In the genomic region with DNA sequence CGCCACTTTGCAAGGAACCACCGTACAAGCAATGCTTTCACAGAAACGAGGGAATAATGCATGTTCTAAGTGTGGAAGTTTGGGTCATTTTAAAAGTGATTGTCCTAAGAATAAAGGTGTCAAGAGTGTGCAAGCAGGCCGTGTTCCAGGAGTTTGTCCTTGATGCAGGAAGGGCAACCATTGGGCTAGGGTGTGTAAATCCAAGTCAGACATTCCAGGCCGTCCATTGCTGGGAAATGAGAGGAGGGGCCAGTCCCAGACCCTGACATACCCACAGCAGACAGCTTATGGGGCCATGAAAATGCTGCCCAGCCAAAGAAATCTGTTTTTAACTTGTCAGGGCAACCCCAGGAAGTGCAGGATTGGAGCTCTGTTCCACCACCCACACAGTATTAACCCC, we compare ENCODE assay signal across 26 mouse cellular contexts.
"Had no signal": no experiment of that assay in that cellular context is flagged by ENCODE, and none has a peak within 500 bp of the region (broad histone marks: within the 10 kb centered on the region; RNA-seq: fewer than 3 reads in every experiment).

No protein-coding gene starts in this region.

- H3K27me3 ChIP-seq: heart, embryonic 13.5 days; heart, embryonic 15.5 days; hindbrain, embryonic 13.5 days; hindbrain, embryonic 15.5 days; kidney, embryonic 15.5 days; limb, embryonic 12.5 days; liver, embryonic 13.5 days; liver, embryonic 15.5 days had no signal

- H3K9me3 ChIP-seq: heart, embryonic 15.5 days; limb, embryonic 10.5 days; liver, embryonic 13.5 days; liver, embryonic 15.5 days had no signal

- H3K27ac ChIP-seq: heart, embryonic 13.5 days; heart, embryonic 15.5 days; hindbrain, embryonic 13.5 days; hindbrain, embryonic 15.5 days; hindbrain, postnatal 0 days; kidney, embryonic 15.5 days; kidney, postnatal 0 days; layer of hippocampus, adult 2 months; left cerebral cortex, adult 2 months; limb, embryonic 10.5 days; limb, embryonic 12.5 days; liver, embryonic 13.5 days; liver, embryonic 15.5 days had no signal

- H3K4me3 ChIP-seq: heart, embryonic 13.5 days; heart, embryonic 15.5 days; hindbrain, embryonic 13.5 days; hindbrain, embryonic 15.5 days; kidney, embryonic 15.5 days; layer of hippocampus, adult 2 months; left cerebral cortex, adult 2 months; limb, embryonic 10.5 days; limb, embryonic 12.5 days; liver, embryonic 13.5 days; liver, embryonic 15.5 days had no signal

- DNase-seq: gastrocnemius, postnatal 14 days; gastrocnemius, postnatal 36 days; heart, adult 18-20 months; heart, postnatal 10 days; kidney, adult 11 months; kidney, adult 2 months; kidney, adult 9 months; kidney, postnatal 25 days; kidney, postnatal 4 days; liver; liver, embryonic 13.5 days had no signal

- H3K9ac ChIP-seq: heart, embryonic 13.5 days; heart, embryonic 15.5 days; hindbrain, embryonic 13.5 days; hindbrain, embryonic 15.5 days; kidney, embryonic 15.5 days; limb, embryonic 12.5 days; liver, embryonic 13.5 days; liver, embryonic 15.5 days had no signal

- H3K4me2 ChIP-seq: heart, embryonic 11.5 days; heart, embryonic 13.5 days; heart, embryonic 15.5 days; hindbrain, embryonic 13.5 days; hindbrain, embryonic 15.5 days; kidney, embryonic 15.5 days; limb, embryonic 12.5 days; liver, embryonic 11.5 days; liver, embryonic 13.5 days; liver, embryonic 15.5 days had no signal

- H3K36me3 ChIP-seq: heart, embryonic 13.5 days; heart, embryonic 15.5 days; kidney, embryonic 15.5 days; liver, embryonic 13.5 days; liver, embryonic 15.5 days had no signal

- H3K4me1 ChIP-seq: heart, embryonic 15.5 days; hindbrain, embryonic 13.5 days; hindbrain, embryonic 15.5 days; kidney, embryonic 15.5 days; limb, embryonic 10.5 days; limb, embryonic 12.5 days; liver, embryonic 13.5 days; liver, embryonic 15.5 days had no signal

- ATAC-seq: hindbrain, postnatal 0 days; intestine, embryonic 16.5 days had no signal
